Mouse (Mus musculus) E14TG2a.4 (cell line): ENCODE results near the gene Bola1.
"Not testable (repeated sequence)": the region's sequence is repeated elsewhere in the genome, so short reads cannot be mapped to it uniquely, and the experiment has no call there.

Source experiments
- CTCF ChIP-seq: conservative IDR thresholded peaks from 2 replicates; pipeline ENCODE4 v1.5.1; 2014; ENCODE audit warnings: low read length
- NANOG ChIP-seq: IDR thresholded peaks from 2 replicates; pipeline ENCODE4 v1.6.1; 2014; ENCODE audit warnings: borderline replicate concordance, low read length, mixed read lengths

DNA sequence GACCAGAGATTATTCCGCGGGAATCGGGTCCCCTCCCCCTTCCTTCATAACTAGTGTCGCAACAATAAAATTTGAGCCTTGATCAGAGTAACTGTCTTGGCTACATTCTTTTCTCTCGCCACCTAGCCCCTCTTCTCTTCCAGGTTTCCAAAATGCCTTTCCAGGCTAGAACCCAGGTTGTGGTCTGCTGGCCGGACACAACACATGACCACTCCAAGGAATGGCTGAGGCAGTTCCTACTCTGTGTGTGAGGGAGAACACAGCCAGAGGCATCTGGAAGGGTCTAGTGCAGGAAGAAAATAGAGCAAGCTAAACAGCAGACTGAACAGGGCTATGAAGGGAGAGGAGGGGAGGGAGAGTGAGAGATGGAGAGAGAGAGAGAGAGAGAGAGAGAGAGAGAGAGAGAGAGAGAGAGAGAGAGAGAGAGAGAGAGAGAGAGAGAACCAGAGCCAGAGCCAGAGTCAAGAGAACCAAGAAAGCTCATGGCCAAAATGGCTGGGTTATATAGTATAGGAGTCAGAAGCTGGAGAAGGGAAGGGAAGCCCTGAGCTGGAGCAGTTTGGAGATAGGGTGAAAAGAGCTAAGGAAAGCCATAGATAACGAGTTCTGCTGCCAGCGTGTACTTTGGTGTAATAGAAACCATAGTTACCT is 20.8 kb downstream of the Bola1 start:
- not testable (repeated sequence) for TF ChIP-seq CTCF, NANOG
